Mouse (Mus musculus) frontal cortex, adult 2 months (tissue): ENCODE measurements at regions not wholly inside any gene's neighbourhood (a gene's known extent, or its start where the extent isn't known, plus 50 kb on each side); places are given as distances from the start of the nearest gene placed in this dataset.
A peak's percentile ranks its signal among the peaks of the same experiment; 100 is the strongest.
"Not testable (repeated sequence)": the region's sequence is repeated elsewhere in the genome, so short reads cannot be mapped to it uniquely, and the experiment has no call there.

Source experiments
- DNase-seq, 2 experiments: peaks; one replicate each; pipeline ENCODE4 v3.0.0; 2022; ENCODE audit warnings: low spot score in 1 of 2; ENCODE audit errors: extremely low spot score in 1 of 2

GRCm38 (mm10) chr9:91004214-91004613, 358.0 kb upstream of the Zic4 start:
- no peak for DNase-seq

- DNase-seq: no peak
Measured at GRCm38 (mm10) chr9:91040546-91040945, 321.7 kb upstream of the Zic4 start.

DNA sequence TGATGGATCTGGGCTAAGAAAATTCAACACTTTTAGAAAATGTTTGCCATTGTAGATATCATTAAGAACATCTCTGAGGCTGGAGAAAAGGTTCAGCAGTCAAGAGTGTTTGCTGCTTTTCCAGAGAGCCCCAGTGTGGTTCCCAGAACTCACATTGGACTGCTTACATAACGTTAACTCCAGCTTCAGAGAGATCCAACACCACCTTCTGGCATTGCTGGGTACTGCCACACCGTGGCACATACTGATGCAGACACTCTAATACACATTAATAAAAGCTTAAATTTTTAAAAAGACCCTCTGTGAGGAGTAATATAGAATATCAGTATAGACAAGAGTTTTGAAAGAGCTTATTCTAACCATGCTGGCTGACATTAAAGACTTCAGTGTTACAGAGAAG, 313.6 kb upstream of the Zic4 start:
- DNase-seq: no peak

DNA sequence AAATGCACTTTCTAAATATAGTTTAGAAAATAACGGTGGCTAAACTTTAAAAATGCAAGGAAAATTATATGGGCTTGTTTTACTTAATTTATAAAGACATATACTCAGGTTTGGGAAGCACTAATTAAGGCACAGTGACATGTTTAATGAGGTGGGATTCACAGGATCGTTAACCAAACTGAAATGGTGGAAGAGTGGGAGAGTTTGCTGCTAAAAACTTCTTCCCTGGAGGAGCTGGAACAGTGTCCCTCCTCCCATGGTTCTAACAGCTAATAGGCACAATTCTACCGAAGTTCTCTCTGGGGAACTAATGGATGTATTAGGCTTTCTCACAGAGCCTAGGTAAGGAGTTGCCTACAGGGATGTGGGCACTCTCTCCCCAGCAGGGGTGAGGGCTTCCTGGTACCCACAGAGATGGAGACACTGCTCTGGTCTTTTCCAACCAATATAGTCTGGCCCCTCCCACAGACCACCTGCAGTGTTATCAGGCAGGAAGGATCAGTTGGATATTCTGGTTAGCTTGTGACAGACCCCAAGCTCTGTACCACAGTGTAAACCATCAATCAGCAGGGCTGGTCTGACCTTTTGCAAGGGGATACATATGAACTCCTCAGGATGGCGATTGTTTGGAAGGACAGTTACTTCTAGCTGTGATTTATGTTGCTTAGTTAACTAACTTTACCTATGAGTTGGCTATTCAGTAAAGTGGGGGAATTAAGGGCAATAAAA, 309.0 kb upstream of the Zic4 start:
- DNase-seq: no peak

GRCm38 (mm10) chr9:91059460-91059859, 302.8 kb upstream of the Zic4 start:
- no peak for DNase-seq

- DNase-seq: no peak
Measured at GRCm38 (mm10) chr9:91069496-91069895, 292.7 kb upstream of the Zic4 start.

DNA sequence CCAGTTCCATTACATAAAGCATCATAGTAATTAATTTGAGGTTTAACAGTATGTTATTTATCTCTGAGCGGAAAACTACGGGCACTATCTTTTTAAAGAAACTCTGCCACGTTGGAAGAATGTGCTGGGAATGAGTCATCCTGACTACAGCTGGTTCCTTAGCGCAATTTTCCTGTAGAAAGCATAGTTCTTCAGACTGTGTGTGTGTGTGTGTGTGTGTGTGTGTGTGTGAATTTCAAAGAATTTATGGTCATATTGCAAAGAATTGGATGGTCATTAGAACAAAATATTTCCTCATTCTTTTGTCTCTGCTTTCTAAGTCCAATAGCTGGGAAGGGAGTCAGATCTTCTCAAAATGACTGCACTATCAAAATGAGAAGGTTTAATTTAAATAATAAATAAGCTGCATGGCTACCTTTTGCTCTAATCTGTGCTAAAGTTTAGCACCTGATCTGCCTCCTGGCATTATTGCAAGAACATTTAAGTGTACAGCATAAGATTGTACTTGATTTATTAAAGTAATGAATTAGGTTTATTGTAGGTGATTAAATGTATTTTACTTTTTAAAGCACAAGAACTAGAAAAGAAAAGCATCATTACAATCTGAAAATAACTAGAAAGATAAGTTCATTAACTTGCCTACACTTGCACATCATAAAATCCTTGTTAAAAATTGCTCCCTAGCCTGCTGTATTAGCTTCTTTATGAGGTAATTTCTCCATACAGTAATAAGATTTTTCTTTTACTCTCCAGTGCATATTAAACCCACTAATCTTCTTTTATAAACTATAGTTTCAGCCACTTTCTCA, 288.6 kb upstream of the Zic4 start:
- DNase-seq: peak in 1 of 2 experiments; percentile 58

DNA sequence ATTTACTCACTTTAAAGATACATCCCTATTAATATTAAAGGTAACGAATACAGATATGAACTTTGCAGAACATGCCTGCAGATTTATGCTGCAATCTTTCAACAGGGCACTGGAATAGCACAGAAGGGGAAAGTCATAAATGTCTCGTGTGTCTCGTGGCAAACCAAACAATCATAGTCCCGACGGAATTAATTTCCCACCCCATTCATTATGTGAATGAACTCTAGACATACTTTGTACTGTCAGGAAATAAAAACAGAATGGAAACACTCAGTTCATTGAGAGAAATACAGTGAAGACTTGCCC, 288.1 kb upstream of the Zic4 start:
- DNase-seq: no peak

DNA sequence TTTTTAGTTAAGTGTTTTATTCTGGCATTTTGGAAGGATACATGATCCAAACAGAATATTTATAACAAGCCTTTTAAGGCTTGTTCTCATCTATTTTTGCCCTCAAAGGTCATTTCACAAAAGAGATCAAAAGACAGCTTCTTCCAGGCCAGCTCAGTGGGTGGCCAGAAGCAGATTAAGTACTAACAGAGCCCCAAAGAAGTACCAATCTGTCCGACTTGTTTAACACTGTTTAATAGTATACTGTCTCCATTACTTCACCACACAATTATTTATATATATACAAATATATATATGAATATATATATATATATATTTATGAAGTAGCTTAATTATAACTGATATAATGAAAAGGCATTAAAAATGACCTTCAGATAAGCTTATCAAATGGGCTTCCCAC, 284.7 kb upstream of the Zic4 start:
- DNase-seq: no peak

DNA sequence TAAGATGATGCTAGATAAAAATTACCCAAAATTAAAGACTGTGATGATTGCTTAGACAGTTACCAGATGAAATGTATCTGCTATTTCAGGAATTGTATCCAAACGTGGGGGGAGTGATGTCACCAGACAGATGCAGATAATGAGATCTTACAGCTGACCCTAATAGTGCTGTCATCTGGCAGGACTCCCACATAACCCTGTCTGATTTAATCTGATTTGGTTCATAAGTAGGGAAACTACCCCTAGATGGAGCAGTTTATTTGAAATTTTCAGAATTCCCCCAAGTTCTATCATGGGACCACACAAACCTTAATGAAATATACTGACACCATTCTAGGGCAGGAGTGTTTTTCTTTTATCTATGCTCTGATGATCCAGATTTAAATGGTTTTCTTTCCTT, 278.4 kb upstream of the Zic4 start:
- no peak for DNase-seq

DNA sequence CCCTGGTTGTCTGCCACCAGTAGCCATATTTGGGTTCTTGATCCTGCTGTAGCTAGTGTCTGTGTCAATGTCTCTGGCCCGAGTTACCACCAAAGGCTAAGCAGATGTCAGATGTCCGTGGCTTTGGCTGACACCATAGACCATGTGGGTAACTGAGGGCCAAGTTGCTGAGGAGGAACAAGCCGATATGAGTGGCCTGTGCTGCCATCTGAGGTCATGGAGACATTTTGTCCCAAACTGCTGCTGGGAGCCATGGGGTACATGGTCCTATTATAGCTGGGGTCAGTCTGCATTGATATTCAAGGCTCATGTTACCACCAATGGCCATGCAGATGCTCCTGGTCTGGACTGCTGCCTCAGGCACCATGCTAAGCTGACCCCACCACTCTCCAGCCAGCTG, 276.3 kb upstream of the Zic4 start:
- DNase-seq: no peak

DNA sequence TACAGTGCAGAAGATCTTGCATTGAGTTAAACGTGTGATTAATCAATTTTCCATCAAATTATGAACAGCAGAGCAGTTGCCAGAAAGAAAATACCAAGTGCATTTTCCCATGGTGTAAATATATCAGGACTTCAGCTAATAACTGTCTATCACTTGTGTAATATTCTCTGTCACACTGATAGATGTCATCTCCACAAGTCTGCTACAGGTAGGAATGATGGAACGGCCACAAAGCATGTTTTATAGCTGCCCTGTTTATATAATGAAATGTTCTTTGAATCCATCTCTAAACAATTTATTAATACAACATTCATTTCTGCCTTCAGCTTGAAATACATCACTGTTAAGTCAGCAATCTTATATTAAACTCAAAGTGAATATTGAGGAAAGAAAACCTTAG, 272.9 kb upstream of the Zic4 start:
- no peak for DNase-seq

DNA sequence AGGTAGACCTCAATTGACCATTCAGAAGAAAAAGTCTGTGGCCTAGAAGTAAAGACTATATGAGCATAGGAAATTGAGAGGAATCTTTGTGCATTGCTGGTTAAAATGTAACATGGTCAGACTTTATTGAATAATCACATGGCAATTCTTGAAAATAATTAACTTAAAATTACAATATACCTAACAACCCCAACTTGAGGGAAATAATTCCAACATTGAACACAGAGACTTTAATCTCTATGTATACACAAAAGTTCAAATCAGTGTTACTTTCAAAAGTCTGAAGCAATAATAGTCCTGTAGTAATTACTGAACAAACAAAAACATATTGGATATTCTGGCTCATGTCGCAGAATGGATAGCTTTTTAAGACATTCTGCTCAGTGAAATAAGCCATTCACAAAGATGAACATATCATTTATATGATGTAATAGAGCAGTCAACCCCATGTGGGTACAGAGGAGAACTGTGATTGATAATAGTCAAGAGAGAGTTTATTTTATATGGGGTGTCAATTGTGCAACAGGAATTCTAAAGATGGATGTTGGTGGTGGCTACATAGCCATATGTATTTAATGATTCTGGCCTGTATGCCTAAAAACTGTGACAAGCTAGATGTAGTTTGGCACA, 270.7 kb upstream of the Zic4 start:
- DNase-seq: no peak

DNA sequence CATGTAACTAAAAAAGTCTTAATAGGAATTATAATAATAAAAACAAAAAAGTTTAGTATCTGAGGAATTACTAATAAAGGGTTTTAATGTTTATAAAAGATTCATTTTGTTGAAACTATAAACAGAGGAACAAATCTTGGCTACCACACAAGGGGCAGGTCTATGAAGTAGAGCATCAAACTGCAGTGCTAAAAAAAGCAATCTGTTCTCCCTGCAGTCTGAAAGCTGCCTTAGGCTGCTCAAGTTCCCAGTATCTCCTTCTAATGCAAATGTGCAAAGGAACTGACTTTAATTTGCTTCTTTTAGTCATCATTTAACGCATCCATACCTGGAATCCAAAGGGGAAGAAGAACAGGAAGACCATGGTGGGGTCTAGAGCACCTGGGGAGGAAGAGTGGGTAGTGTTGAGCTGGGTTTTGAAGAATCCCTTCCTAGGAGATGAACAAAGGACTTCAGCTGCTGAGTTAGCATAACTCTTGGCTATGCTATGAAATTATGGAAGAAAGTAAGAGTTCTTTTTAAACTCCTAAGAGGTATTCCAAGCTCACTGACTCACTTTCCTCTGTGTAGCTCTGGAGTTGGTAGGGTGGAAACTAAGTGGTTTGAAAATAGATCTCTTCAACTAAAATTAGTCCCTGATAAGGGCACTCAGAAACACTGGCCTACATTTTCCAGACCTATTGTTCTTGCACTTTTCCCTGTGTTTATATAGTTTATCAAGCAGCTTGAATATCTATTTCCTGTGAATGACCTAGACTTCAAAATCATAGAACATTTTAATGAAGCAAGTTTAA, 260.4 kb upstream of the Zic4 start:
- no peak for DNase-seq

DNA sequence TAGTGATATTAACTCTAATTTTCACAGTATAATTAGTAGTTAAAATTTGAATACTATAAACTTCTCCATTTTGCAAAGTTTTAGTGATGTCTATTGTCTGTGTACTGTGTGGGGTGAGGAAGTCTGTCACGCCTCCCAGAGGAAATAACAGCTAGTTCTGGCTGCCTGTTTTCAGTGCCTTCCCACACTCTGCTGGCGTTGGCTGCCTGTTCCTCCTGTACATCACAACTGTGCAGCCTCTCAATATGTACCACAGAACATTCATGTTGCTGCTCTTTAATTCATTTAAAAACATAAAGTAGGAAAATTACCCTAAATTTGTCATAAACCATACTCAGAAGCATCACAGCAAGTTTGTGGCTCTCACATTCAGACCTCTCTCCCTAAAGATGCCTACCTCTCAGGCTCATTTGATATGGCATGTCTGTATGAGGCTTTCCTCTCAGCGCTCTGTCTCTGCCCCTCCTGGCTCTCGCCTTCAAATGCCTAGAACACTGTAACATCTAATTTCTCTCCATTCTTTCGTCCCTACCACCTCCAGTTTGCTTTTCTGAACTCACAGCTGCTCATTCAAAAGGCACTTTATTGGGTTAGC, 239.7 kb upstream of the Zic4 start:
- DNase-seq: peak; percentile 1 to 38

GRCm38 (mm10) chr9:91123208-91123607, 239.0 kb upstream of the Zic4 start:
- DNase-seq: no peak

DNA sequence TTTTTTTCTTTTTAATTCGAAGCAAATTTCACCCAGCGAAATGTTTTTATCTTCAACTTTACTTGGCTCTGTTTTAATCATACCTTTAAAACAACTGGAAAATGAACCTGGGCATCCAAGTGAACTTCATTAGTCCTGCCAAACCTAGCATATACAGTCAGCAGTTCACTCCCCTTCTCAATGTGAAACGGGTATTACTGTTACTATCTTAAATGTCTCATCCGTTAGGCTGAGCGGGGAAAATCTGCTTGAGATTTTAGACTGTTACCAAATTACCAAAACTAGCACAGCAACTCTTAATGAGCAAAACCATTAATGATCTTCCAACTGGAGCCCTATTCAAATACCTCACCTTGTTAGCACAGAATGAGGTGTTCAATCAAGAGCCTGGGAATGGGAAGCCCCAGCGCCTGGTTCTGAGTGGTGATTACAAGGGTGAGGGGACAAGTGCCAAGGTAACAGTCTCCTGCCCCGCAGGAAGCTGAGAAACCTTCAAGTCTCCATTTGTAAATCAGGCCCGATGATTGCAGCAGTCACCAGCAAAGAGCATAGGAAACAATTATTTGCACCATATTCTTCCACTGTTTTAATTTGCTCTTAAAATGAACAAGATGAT, 235.5 kb upstream of the Zic4 start:
- DNase-seq: no peak

GRCm38 (mm10) chr9:91128491-91128890, 233.7 kb upstream of the Zic4 start:
- DNase-seq: not testable (repeated sequence)

GRCm38 (mm10) chr9:91130111-91130720, 232.0 kb upstream of the Zic4 start:
- no peak for DNase-seq
